Mouse (Mus musculus) forelimb bud, embryonic 11.5 days (tissue): Measurements from ENCODE around the gene Ptprj.
"Not testable (repeated sequence)": the region's sequence is repeated elsewhere in the genome, so short reads cannot be mapped to it uniquely, and the experiment has no call there.

Source experiments
- DNase-seq: peaks from one replicate; pipeline ENCODE4 v3.0.0-alpha.2; 2012; ENCODE audit warnings: low read depth, low spot score

Gene Ptprj

GRCm38 (mm10) chr2:90577451-90578279, 2.8 kb downstream of the Ptprj start:
- DNase-seq, result no peak

- DNase-seq, result no peak
Observed at GRCm38 (mm10) chr2:90576936-90577335, 3.5 kb downstream of the Ptprj start.

- no peak for DNase-seq
Observed at GRCm38 (mm10) chr2:90576411-90576810, 4.0 kb downstream of the Ptprj start.

- DNase-seq, result no peak
Observed at GRCm38 (mm10) chr2:90575713-90576112, 4.7 kb downstream of the Ptprj start.

- DNase-seq, result no peak
Observed at GRCm38 (mm10) chr2:90575116-90575515, 5.3 kb downstream of the Ptprj start.

- no peak for DNase-seq
Observed at GRCm38 (mm10) chr2:90574536-90574935, 5.9 kb downstream of the Ptprj start.

- DNase-seq, result no peak
Observed at GRCm38 (mm10) chr2:90573640-90574526, 6.6 kb downstream of the Ptprj start.

- no peak for DNase-seq
Observed at GRCm38 (mm10) chr2:90572126-90572525, 8.3 kb downstream of the Ptprj start.

GRCm38 (mm10) chr2:90571399-90571798, 9.0 kb downstream of the Ptprj start:
- DNase-seq, result not testable (repeated sequence)

- no peak for DNase-seq
Observed at GRCm38 (mm10) chr2:90570871-90571270, 9.6 kb downstream of the Ptprj start.

- DNase-seq, result no peak
Observed at GRCm38 (mm10) chr2:90570216-90570615, 10.2 kb downstream of the Ptprj start.

GRCm38 (mm10) chr2:90568961-90569481, 11.4 kb downstream of the Ptprj start:
- DNase-seq, result no peak

GRCm38 (mm10) chr2:90568091-90568490, 12.4 kb downstream of the Ptprj start:
- no peak for DNase-seq

GRCm38 (mm10) chr2:90566773-90567528, 13.5 kb downstream of the Ptprj start:
- DNase-seq, result no peak

- no peak for DNase-seq
Observed at GRCm38 (mm10) chr2:90566046-90566445, 14.4 kb downstream of the Ptprj start.

GRCm38 (mm10) chr2:90565192-90565929, 15.1 kb downstream of the Ptprj start:
- no peak for DNase-seq

GRCm38 (mm10) chr2:90564552-90564951, 15.9 kb downstream of the Ptprj start:
- DNase-seq, result no peak

- no peak for DNase-seq
Observed at GRCm38 (mm10) chr2:90563171-90563570, 17.3 kb downstream of the Ptprj start.

- no peak for DNase-seq
Observed at GRCm38 (mm10) chr2:90562126-90562670, 18.2 kb downstream of the Ptprj start.

- no peak for DNase-seq
Observed at GRCm38 (mm10) chr2:90560197-90560843, 20.1 kb downstream of the Ptprj start.
